Mouse (Mus musculus) cerebellum, adult 2 months (tissue): ENCODE measurements around the gene Cryl1. TPM values are rescaled to one million over a fixed set of nuclear protein-coding genes. Genes with fewer than 3 reads are reported as not detected.

Experiments
- DNase-seq, 2 experiments: peaks; one replicate each; pipeline ENCODE4 v3.0.0; 2021
- H3K27ac ChIP-seq: fragments of 200-500 bp; 2 replicates; pipeline ENCODE4 v1.5.1; 2012; ENCODE audit warnings: low read length, control low read depth, inconsistent platforms; ENCODE audit not compliant: insufficient read depth
- H3K27me3 ChIP-seq: fragments of 200-500 bp; 2 replicates; pipeline ENCODE4 v1.6.1; 2012; ENCODE audit warnings: inconsistent platforms, mild to moderate bottlenecking, low read length, moderate library complexity; ENCODE audit not compliant: control insufficient read depth, insufficient read depth
- H3K4me1 ChIP-seq: fragments of 200-500 bp; 2 replicates; pipeline ENCODE4 v1.6.1; 2011; ENCODE audit warnings: low read length; ENCODE audit not compliant: control insufficient read depth, insufficient read depth
- H3K4me3 ChIP-seq: fragments of 200-500 bp; replicated peaks from 2 replicates; pipeline ENCODE3; 2011; ENCODE audit warnings: mild to moderate bottlenecking, low read depth, low read length, control low read depth; ENCODE audit not compliant: insufficient read depth
- CTCF ChIP-seq: fragments of 200-500 bp; IDR thresholded peaks from 2 replicates; pipeline ENCODE4 v1.5.1; 2011; ENCODE audit warnings: low read depth, mild to moderate bottlenecking, control low read depth, low read length, moderate library complexity, borderline replicate concordance; ENCODE audit not compliant: insufficient read depth
- POLR2A ChIP-seq: fragments of 200-500 bp; IDR thresholded peaks from 2 replicates; pipeline ENCODE4 v1.6.1; 2011; ENCODE audit warnings: low read length, control low read depth, borderline replicate concordance; ENCODE audit not compliant: insufficient read depth
- WGBS: fragments of 180-500 bp; shearing (Covaris S2); methylation state at CpG from one replicate; pipeline ENCODE4 v1.1.7; 2018; 5-methylcytosine and 5-hydroxymethylcytosine counted together
- polyA plus RNA-seq: library from polyadenylated mRNA; depleted of rRNA; stranded (reverse); fragments of >200 nt; gene quantifications from 2 replicates; pipeline ENCODE4 v1.2.3, GENCODE M21; 2012

The Cryl1 gene
- polyA plus RNA-seq, 1 experiment, result 21.0 TPM

DNA sequence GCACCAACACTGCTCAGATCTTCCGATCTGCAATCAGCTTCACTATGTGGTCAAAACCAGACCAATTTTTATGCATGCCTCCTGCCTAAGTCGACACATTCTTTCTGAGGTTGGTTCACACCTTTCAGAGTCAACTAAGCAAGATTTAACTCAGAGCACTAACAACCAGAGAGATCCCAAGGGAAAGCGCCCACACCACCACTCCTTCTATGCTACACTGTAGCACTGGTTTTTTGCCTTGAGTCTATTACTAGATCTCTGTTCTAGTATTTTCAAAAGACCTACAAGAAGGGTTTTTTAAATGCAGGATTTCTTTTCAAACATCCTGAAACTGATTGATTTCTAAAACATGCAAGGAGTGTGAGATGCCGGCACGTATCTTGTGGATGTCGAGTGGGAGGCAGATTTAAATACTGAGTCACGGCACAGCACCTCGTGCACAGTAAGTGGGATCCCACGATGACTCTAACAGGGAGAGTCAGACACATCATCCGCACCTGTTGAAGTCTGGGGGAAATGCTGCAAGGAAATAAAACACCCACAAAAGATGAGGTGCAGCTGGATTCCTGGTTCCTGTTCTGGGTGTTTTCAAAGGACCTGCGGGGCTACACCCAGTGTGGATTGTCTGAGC lies 96.6 kb downstream of the Cryl1 start:
- Histone ChIP-seq H3K4me3 (no peak overlapping the region), H3K27me3 (no peaks in the 10 kb centered on the region), H3K27ac (no peak overlapping the region), H3K4me1 (no peaks in the 10 kb centered on the region)
- TF ChIP-seq POLR2A (no peak), CTCF (no peak)
- no peak for DNase-seq
- 90% methylated on average over 11 of the region's 11 CpGs for WGBS

DNA sequence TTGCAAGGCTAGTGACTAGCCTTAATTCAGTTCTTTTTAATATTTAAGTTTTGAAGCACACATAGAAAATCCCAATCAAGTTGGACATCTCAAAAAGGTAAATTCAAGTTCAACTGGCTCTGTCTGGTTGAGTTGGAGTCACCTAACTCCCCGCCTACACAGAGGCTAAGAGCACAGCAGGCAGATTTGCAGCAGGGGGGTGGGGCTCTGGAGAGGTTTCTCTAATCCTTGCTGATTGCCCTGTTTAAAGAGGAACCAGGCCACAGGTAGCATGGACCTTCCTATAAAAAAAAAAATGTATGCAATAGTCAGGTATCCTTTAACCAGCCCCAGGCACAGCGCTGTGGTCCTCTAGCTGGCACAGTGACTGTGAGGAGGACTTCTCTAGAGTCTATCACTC lies 97.8 kb downstream of the Cryl1 start:
- Histone ChIP-seq H3K4me3 (no peak overlapping the region), H3K4me1 (no peaks in the 10 kb centered on the region), H3K27ac (no peak overlapping the region), H3K27me3 (no peaks in the 10 kb centered on the region)
- WGBS, result 75% methylated on average over 2 of the region's 2 CpGs
- TF ChIP-seq CTCF (no peak), POLR2A (no peak)
- DNase-seq, result no peak

DNA sequence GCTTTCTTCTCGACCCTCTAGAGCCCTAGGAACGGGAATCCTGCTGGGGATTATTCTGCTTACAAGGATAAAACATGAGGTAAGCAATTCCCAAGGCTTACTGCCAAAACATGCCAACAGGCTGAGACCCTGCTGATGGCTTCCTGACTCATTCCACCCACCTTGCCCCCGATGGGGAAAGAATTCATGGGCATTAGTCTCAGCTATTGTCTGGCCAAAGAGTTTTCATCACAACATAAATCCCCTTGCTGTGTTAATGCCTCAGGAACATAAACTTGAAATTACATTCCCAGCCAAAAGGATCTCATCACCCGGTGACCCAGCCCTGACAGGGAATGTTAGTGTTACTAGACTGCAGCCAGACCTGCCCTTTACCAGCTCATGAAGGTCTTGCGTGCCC lies 100.7 kb downstream of the Cryl1 start:
- no peak for DNase-seq
- no peak overlapping the region for H3K27ac ChIP-seq
- H3K27me3 ChIP-seq, result no peaks in the 10 kb centered on the region
- H3K4me1 ChIP-seq, result no peaks in the 10 kb centered on the region
- no peak overlapping the region for H3K4me3 ChIP-seq
- WGBS, result 46% methylated on average over 5 of the region's 5 CpGs
- TF ChIP-seq CTCF (no peak), POLR2A (no peak)

GRCm38 (mm10) chr14:57291399-57291942 lies 106.9 kb downstream of the Cryl1 start:
- Histone ChIP-seq H3K4me3 (no peak overlapping the region), H3K27ac (no peak overlapping the region), H3K4me1 (no peaks in the 10 kb centered on the region), H3K27me3 (no peaks in the 10 kb centered on the region)
- TF ChIP-seq POLR2A (no peak), CTCF (no peak)
- WGBS, result 84% methylated on average over 7 of the region's 7 CpGs
- no peak for DNase-seq

- TF ChIP-seq POLR2A (no peak), CTCF (no peak)
- H3K4me1 ChIP-seq, result no peaks in the 10 kb centered on the region
- no peaks in the 10 kb centered on the region for H3K27me3 ChIP-seq
- no peak for DNase-seq
- H3K4me3 ChIP-seq, result no peak overlapping the region
- no peak overlapping the region for H3K27ac ChIP-seq
- WGBS, result 24% methylated on average over 9 of the region's 9 CpGs
These were observed 109.2 kb downstream of the Cryl1 start for GRCm38 (mm10) chr14:57289105-57289504.

- TF ChIP-seq POLR2A (no peak), CTCF (no peak)
- Histone ChIP-seq H3K4me3 (no peak overlapping the region), H3K27me3 (no peaks in the 10 kb centered on the region), H3K4me1 (no peaks in the 10 kb centered on the region), H3K27ac (no peak overlapping the region)
- WGBS, result 72% methylated on average over 5 of the region's 5 CpGs
- DNase-seq, result no peak
These were observed 114.5 kb downstream of the Cryl1 start for GRCm38 (mm10) chr14:57283816-57284215.

GRCm38 (mm10) chr14:57282591-57282990 lies 115.7 kb downstream of the Cryl1 start:
- DNase-seq, result no peak
- Histone ChIP-seq H3K4me3 (no peak overlapping the region), H3K27me3 (no peaks in the 10 kb centered on the region), H3K4me1 (no peaks in the 10 kb centered on the region), H3K27ac (no peak overlapping the region)
- no peak for TF ChIP-seq POLR2A
- TF ChIP-seq CTCF, result no peak
- 28% methylated on average over 2 of the region's 2 CpGs for WGBS

GRCm38 (mm10) chr14:57280835-57281234 lies 117.5 kb downstream of the Cryl1 start:
- WGBS, result 86% methylated on average over 3 of the region's 3 CpGs
- Histone ChIP-seq H3K27ac (no peak overlapping the region), H3K4me3 (no peak overlapping the region), H3K4me1 (no peaks in the 10 kb centered on the region), H3K27me3 (no peaks in the 10 kb centered on the region)
- DNase-seq, result no peak
- TF ChIP-seq POLR2A (no peak), CTCF (no peak)
